Mouse (Mus musculus) myocyte (in vitro differentiated cells): ENCODE data around the gene Camta1.

ENCODE experiments used
- E2F4 ChIP-seq: IDR thresholded peaks from one replicate; pipeline ENCODE4 v1.6.1; 2011; ENCODE audit warnings: mild to moderate bottlenecking, control low read depth, moderate library complexity; ENCODE audit not compliant: insufficient read depth
- MYOD1 ChIP-seq, 3 experiments: IDR thresholded peaks; one replicate each; pipeline ENCODE4 v1.6.1; 2011; ENCODE audit warnings: control low read depth in 2 of 3, low read depth in 2 of 3, mild to moderate bottlenecking in 2 of 3, moderate library complexity in 1 of 3; ENCODE audit not compliant: insufficient read length in 2 of 3, control insufficient read depth in 1 of 3
- POLR2A ChIP-seq: IDR thresholded peaks from one replicate; pipeline ENCODE4 v1.6.1; 2011; ENCODE audit warnings: low read depth, mild to moderate bottlenecking, control low read depth, moderate library complexity; ENCODE audit not compliant: insufficient read length

DNA sequence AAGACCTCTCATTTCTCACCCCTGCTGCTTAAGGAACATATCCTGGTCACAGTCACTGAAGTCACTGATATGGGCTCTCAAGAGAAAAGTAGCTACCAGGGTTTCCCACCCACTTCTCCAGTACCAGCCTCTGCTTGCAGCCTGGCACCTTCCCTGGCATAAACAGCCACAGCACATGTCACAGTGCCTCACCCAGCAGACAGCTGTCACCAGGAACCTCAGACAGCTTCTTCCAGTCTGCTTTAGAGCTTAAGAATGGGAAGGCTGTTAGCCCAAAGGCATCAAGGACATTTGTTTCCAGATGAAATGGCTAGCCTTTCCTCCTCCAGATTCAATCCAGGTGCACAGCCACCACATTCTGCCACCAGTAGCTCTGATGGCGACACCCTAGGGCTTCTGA is 697.4 kb downstream of the Camta1 start:
- peak in 1 of 3 experiments; percentile 10 for TF ChIP-seq MYOD1 (IDR thresholded peaks at IDR 0.05; ENCODE audit: control insufficient read depth in 1 of 3, insufficient read length in 2 of 3, low read depth in 2 of 3)
- TF ChIP-seq POLR2A, result no peak
- no peak for TF ChIP-seq E2F4
